Mouse (Mus musculus) embryonic stem cell, embryonic (primary cell): ENCODE results near the gene Iba57.

ENCODE experiments used
- CTCF ChIA-PET, 4 experiments: fragments of 300-600 bp in 2 of 4; fragments of 350-600 bp in 2 of 4; sonication (Branson Sonifier 250); formaldehyde crosslinking; loops; one replicate each; lab custom pipeline; 2022; ENCODE audit warnings: inconsistent platforms in 2 of 4; lab: Charles Lee
- POLR2A ChIA-PET, 4 experiments: fragments of 300-600 bp in 2 of 4; fragments of 350-600 bp in 2 of 4; sonication (Branson Sonifier 250); formaldehyde crosslinking; loops; one replicate each; lab custom pipeline; 2022; ENCODE audit warnings: antibody characterized with exemption in 4 of 4, inconsistent platforms in 1 of 4; lab: Charles Lee

Iba57 gene

DNA sequence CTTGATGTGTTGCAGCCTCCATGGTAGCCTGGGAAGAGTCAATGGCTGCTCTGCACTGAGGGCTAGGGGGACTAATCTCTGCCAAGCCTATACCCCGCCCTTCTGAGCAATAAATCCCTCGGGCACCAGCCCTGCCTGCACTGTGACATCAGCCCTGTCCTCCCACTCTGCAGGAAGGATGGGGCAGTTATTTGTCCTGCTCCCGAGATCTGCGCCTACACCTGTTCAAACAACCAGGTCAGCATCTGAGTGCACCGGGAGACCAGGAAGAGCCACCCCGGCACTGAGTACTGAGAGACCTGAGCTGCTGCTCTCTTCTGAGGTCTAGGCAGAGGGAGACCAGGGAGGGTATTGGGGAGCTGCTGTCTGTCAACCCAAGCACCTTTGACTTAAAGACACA, 24.2 kb upstream of the Iba57 start:
- POLR2A ChIA-PET, result interaction anchor here in 2 of 4 experiments (1.0 to 2.7 kb wide), 6 partner anchors 11 to 89 kb away, joined by 3 to 8 read pairs (median 6); partner anchors contain the start of gene Iba57 (in 1 of the 2)
- CTCF ChIA-PET, result interaction anchor here in 2 of 4 experiments (0.6 to 1.6 kb wide), 2 partner anchors 12 to 94 kb away, joined by 4 to 11 read pairs; no protein-coding TSS in a partner anchor

DNA sequence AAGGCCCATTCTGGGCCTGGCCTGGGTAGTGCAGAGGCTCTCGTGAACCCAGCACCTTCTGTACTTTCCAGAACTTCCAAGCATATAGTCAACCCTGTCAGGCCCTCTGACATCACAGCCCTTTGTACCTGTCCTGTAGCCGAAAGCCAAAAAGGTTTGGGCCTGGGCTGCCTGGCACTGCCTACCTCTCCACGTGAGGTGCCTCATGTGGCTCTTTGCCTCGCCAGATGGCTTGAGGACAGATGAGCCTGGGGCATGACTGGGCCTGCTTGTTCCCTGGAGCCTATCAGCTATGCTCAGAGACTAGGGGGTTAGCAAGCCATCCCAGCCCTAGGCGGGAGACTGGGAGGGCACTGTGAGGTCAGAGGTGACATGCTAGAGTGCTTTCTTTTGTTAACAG, 22.0 kb upstream of the Iba57 start:
- ChIA-PET CTCF (interaction anchor here in 2 of 4 experiments (0.7 to 2.9 kb wide), 4 partner anchors 12 to 34 kb away, joined by 3 to 25 read pairs (median 4); no protein-coding TSS in a partner anchor), POLR2A (interaction anchor here in 3 of 4 experiments (0.5 to 2.7 kb wide), 6 partner anchors 9 to 42 kb away, joined by 3 to 7 read pairs (median 4); partner anchors contain the start of gene Iba57 (in 1 of the 3))

DNA sequence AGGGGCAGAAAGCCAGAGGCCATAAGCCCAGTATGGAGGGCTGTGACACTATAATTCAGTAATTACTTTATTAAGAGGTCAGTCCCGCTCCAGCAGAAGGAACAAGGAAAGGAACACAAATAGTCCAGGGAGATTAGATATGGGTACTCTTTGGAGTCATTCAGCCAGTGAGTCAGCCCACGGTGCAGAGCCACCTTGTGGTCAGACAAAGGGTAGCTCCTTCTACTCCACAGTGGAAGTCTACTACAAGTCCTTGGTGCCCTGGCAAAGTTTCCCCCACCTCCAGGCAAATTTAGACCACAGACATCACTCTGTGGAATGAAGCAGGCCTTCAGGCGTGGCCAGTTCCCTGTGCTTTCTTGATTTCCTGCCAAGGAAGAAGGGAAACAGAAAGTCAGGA, 20.3 kb upstream of the Iba57 start:
- ChIA-PET CTCF (interaction anchor here (0.5 to 2.9 kb wide), 39 partner anchors 9 to 860 kb away, joined by 3 to 25 read pairs (median 3); partner anchors contain the start of gene Iba57 (in 2 of the 4)), POLR2A (interaction anchor here in 3 of 4 experiments (0.6 to 1.8 kb wide), 9 partner anchors 8 to 229 kb away, joined by 3 to 8 read pairs (median 4); partner anchors contain the start of genes Hist3h2a (in 1 of the 3), Mrpl55 (in 1 of the 3) and Trim17 (in 1 of the 3))

DNA sequence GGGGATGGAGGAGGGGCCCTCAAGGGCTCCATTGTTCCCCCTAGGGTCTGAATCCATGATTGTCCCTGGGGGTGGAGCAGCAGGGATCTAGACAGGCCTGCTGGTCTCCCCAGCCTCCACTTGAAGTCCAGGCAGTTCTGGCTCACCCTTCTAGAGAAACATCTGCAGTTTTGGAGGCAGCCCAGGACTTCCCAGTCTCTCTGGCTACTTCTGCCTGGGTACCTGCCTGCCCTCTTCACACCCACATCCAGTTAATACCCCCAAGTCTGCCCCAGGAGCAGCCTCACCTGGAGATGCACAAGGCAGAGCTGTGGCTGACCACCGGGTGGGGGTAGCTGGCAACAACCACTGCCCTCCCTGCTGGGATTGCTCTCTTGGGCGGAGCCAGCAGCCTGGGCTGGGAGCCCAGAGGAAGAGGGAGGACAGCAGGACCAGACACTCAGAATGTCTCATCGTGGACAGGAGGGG, 19.4 kb upstream of the Iba57 start, which contains the start of gene Gjc2:
Gene Gjc2 (minus strand): TSS at position 350 of the 468 bp plus-strand sequence.
- ChIA-PET POLR2A (interaction anchor here in 3 of 4 experiments (1.0 to 1.8 kb wide), 6 partner anchors 8 to 84 kb away, joined by 3 to 8 read pairs (median 5); no protein-coding TSS in a partner anchor), CTCF (interaction anchor here in 3 of 4 experiments (0.8 to 2.9 kb wide), 8 partner anchors 8 to 190 kb away, joined by 3 to 25 read pairs (median 6); no protein-coding TSS in a partner anchor)

DNA sequence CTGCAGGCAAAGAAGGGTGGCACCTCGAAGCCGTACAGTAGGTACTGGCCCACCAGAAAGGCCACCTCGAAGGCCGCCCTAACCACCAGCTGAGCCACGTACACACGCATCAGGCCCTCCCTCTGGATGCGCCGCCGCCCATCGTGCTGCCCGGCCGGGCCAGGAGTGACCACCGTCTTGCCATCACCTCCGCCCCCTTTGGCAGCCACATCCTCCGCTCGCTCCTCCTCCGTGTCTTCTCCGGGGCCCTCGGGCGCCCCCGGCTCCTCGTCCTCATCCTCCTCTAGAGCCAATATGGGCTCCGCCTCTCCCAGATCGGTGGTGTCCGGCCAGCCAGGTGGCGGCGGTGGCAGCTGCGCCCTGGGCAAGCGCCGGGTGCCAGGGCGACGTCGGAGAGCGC, 13.4 kb upstream of the Iba57 start:
- ChIA-PET POLR2A (interaction anchor here in 3 of 4 experiments (1.0 to 6.5 kb wide), 12 partner anchors 8 to 223 kb away, joined by 3 to 54 read pairs (median 7); partner anchors contain the start of genes Iba57 (in 2 of the 3), Hist3h2a (in 1 of the 3), Mrpl55 (in 1 of the 3) and Trim17 (in 1 of the 3)), CTCF (interaction anchor here in 1 of 4 experiments (1.0 kb wide), 2 partner anchors 42 to 46 kb away, joined by 3 read pairs; no protein-coding TSS in a partner anchor)

DNA sequence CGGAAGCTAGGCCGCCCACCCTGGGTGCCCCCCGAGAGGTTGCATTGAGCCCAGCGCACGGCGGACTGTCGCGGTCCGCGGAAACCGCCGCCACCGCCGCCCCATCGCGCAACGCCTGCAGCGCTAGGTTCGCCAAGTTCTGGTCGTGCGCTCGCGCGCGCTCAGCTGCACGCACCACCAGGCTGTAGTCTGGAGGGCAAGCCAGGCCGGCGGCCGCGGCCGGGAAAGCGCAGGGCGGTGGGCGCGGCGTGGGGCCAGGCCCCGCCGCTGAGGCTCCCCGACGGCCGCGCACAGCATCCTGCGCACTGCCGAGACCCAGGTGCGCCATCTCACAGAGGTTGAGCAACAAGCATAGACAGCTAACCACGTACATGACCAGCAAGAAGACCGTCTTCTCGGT, 12.9 kb upstream of the Iba57 start:
- POLR2A ChIA-PET, result interaction anchor here (0.6 to 6.5 kb wide), 17 partner anchors 8 to 330 kb away, joined by 3 to 54 read pairs (median 6); partner anchors contain the start of genes Iba57 (in 2 of the 4), 2310033P09Rik (in 1 of the 4), Hist3h2a (in 1 of the 4) and Mrpl55 (in 1 of the 4)
- CTCF ChIA-PET, result interaction anchor here in 2 of 4 experiments (0.9 to 1.6 kb wide), 4 partner anchors 12 to 78 kb away, joined by 3 to 4 read pairs (median 4); no protein-coding TSS in a partner anchor

DNA sequence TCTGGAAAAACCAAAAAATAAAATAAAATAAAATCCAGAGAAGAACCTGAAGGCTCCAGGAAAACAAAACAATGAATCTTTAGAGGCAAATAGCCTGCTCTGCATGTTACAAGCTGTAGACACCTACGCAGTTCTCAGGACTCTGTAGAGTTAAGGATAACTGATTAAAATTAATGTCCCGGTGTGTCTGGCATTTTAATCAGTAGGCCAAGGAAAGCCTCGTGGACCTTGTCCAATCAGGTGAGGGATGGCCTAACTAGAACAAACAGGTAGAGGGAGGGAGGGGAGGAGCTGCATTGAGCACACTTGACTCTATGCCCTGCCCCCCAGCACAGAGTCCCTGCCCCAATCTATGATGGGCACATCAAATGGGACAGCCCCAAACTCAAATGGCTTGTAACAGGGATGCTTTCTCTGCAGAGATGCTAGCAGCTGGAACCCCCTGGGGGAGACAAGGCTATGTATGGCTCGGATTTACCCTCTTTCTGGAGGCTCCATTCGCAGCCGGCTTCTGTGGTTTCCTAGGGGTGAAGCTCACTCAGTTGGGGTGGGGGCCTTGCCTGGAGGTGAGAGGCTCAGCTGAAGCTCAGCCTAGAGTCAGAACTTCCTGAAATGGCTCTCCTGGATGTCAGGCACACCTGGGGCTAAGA, 10.8 kb upstream of the Iba57 start:
- ChIA-PET CTCF (interaction anchor here in 3 of 4 experiments (0.7 to 4.7 kb wide), 6 partner anchors 9 to 226 kb away, joined by 3 to 25 read pairs (median 4); partner anchors contain the start of gene Gjc2 (in 2 of the 3)), POLR2A (interaction anchor here in 3 of 4 experiments (0.7 to 6.5 kb wide), 9 partner anchors 9 to 40 kb away, joined by 3 to 54 read pairs (median 7); partner anchors contain the start of genes Iba57 (in 2 of the 3), 2310033P09Rik (in 1 of the 3), Gjc2 (in 1 of the 3) and Mrpl55 (in 1 of the 3))

DNA sequence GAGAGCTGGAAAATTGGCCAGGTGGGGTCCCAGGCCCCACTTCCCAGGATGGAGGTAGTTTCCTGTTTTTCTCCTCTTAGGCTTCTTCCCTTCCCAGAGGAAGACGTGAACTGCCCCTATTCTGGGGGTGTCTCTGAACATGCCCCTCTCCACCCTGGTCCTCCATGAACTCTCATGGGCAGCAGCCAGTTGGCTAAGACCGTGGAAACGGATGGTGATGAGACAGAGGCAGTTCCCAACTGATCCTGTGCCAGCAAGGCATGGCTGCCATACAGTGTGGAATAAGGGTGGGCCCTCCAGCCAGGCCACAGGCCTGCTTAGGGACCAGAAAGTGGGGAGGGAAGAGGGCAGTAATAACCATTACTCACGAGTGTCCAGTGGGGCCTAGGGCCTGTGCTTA, 7.0 kb upstream of the Iba57 start:
- ChIA-PET CTCF (interaction anchor here in 2 of 4 experiments (1.2 to 1.6 kb wide), 2 partner anchors 13 to 200 kb away, joined by 3 to 6 read pairs; no protein-coding TSS in a partner anchor), POLR2A (interaction anchor here in 2 of 4 experiments (1.0 to 6.5 kb wide), 2 partner anchors 6 to 49 kb away, joined by 3 to 54 read pairs; partner anchors contain the start of gene Iba57 (in 1 of the 2))

DNA sequence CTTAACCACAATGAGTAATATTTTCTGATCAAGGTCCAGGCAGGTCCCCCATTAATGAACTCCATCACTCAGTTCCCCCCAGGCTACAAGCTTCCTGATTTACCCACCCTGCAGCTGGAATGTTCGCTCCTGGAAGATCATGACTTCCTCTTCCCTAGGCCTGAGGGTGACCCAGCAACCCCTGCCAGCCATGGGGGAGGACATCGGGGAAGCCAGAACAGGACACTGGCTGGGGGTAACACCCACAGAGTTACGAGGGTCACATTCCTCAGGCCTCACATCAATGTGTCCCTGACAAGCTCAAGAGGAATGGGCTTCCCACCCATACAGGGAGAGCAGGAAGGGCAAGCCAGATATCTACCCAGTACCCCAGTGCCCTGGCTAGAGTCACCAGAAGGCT, 6.3 kb upstream of the Iba57 start:
- ChIA-PET POLR2A (interaction anchor here in 2 of 4 experiments (1.5 to 2.3 kb wide), 3 partner anchors 11 to 14 kb away, joined by 3 to 8 read pairs (median 5); partner anchors contain the start of gene Gjc2 (in 1 of the 2)), CTCF (interaction anchor here in 1 of 4 experiments (1.2 kb wide), 1 partner anchor 18 kb away, joined by 3 read pairs; no protein-coding TSS in a partner anchor)

DNA sequence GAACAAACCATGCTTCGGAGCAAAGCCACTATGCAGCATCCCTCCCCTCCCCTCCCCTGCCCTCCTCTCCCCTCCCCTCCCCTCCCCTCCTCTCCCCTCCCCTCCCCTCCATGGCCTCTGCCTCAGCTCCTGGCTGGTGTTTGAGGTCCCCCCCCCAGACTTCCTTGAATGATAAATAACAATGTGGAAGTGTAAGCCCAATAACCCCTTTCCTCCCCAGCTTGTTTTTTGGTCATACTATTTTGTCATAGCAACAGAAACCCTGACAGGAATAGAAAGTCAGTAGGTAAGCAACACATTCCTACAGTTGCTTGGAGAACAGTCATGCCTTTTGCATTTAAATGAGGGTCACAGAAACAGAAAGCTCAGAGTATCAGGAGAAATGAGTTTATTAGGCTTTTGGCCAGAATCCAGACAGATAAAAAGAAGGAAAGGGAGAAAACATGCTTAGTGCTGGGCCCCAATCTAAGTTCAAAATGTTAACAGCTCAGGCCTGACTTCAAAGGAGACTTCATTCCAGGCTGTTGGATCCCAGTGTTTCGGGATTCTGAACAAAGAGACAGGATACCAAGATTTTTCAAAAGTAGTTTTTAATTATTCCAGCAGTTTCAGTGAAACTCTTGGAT, 2.2 kb upstream of the Iba57 start:
- POLR2A ChIA-PET, result interaction anchor here in 3 of 4 experiments (0.6 to 4.2 kb wide), 12 partner anchors 8 to 249 kb away, joined by 3 to 54 read pairs (median 3); partner anchors contain the start of genes Hist3h2a (in 1 of the 3), Mrpl55 (in 1 of the 3) and Trim17 (in 1 of the 3)
- CTCF ChIA-PET, result interaction anchor here in 2 of 4 experiments (0.6 to 0.7 kb wide), 5 partner anchors 14 to 559 kb away, joined by 3 to 5 read pairs (median 3); no protein-coding TSS in a partner anchor

DNA sequence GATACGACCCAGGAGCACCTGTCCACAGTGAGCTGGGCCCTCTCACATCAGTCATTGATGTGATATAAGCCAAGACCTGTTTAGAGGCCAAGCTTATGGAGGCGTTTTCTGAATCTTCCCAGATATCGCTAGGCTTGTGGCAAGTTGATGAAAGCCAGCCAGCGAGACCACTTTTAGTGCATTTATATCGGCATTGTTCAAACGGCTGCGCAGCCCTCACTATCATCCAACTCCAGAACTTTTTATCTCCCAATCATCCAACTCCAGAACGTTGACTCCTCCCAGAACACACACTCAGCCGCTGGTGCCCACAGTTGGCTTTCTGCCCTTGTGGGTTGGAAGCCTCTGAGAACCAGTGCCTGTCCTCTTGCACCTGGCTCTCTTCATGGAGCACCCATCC, 845 bp upstream of the Iba57 start:
- POLR2A ChIA-PET, result interaction anchor here in 2 of 4 experiments (0.7 to 4.2 kb wide), 19 partner anchors 9 to 260 kb away, joined by 3 to 54 read pairs (median 7); partner anchors contain the start of genes Hist3h2a (in 1 of the 2), Mrpl55 (in 1 of the 2), Trim11 (in 1 of the 2) and Trim17 (in 1 of the 2)
- CTCF ChIA-PET, result interaction anchor here in 3 of 4 experiments (0.6 to 2.1 kb wide), 3 partner anchors 12 to 14 kb away, joined by 6 to 14 read pairs (median 8); no protein-coding TSS in a partner anchor

DNA sequence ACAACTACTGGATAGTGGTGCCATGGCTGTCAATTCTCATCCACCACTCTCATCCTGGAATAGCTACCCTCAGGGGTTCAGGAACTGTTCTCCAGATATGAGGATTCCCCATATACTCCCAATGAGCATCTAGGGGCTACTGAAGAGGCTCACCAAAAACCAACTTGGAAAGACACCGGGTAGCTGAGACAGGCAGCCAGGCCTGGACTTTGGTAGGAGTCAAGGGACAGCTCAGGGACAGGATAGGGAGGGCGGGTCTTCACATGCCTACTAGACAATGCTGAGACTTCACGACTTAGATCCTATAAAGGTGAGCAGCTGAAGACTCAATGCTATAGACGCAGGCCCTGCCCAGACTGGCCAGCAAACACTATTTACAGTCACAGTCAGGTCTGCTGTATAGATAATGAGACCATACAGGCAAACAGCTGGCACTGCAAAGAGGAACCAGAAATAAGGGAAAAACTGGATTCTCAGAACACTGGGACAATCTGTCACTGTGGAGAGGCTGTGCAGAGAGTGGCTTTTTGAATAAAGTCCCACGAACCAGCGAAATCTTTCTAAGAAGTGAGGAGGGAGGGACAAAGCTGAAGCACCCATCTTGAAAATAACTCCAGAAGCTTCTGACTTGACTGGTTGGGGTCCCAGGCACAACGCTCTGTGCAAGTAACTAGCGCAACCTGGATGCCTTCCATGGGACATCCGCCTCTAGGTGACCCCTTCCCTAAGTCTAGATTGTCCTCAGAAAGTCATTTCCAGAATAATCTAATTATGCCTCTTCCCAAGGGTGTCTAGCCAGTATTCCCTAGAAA, 890 bp downstream of the Iba57 start:
- ChIA-PET POLR2A (interaction anchor here in 3 of 4 experiments (0.5 to 4.2 kb wide), 62 partner anchors 9 to 1578 kb away, joined by 3 to 54 read pairs (median 4); partner anchors contain the start of genes Hist3h2a (in 3 of the 3), Mrpl55 (in 3 of the 3), Trim11 (in 3 of the 3) and Trim17 (in 3 of the 3)), CTCF (interaction anchor here (0.6 to 2.1 kb wide), 14 partner anchors 11 to 362 kb away, joined by 3 to 14 read pairs (median 4); no protein-coding TSS in a partner anchor)

DNA sequence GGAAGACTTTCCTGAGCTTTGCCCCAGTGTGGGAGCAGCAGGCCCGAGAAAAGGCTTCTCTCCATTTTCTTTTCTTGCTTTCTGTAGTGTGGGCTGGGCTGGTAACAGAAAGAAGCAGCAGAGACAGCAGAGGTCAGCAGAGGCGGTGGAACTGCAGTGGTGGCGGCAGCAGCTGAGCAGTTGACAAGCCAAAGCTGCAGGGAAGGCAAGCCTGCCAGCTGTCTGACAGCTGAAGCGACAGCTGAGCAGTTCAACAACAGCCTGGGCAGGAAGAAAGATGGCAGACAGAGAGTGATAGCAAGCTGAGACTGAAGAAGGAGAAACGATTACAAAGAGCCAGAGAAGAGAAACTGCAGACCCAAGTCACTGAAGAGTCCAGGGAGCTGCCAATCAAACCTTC, 2.1 kb downstream of the Iba57 start:
- ChIA-PET POLR2A (interaction anchor here in 3 of 4 experiments (0.9 to 2.8 kb wide), 5 partner anchors 15 to 207 kb away, joined by 3 to 13 read pairs (median 6); partner anchors contain the start of genes 2310033P09Rik (in 1 of the 3), Hist3h2a (in 1 of the 3), Trim11 (in 1 of the 3) and Trim17 (in 1 of the 3)), CTCF (interaction anchor here in 1 of 4 experiments (1.2 kb wide), 1 partner anchor 9 kb away, joined by 4 read pairs; no protein-coding TSS in a partner anchor)

DNA sequence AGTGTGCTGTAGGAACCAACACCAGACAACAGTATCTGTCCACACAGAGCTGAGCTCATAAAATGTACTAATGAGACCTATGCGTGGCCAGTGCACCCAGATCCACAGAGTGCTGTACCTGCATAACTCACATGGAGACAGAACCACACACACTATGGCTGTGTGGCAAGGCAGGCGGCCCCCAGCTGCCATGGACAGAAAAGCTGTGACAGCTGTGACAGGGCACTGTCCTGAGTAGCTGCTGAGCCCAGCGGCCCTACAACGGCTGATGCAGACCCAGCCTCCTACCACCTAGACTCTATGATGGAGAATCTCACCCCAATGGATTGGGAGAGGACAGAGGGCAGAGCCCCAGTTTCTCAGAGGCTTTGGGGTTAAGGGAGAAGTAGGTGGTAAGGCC, 4.0 kb downstream of the Iba57 start:
- ChIA-PET POLR2A (interaction anchor here in 3 of 4 experiments (0.6 to 2.5 kb wide), 19 partner anchors 8 to 470 kb away, joined by 3 to 13 read pairs (median 4); partner anchors contain the start of genes Hist3h2a (in 1 of the 3), Hist3h2ba (in 1 of the 3), Trim11 (in 1 of the 3) and Trim17 (in 1 of the 3)), CTCF (interaction anchor here in 1 of 4 experiments (1.1 to 1.6 kb wide), 2 partner anchors 65 to 139 kb away, joined by 4 to 8 read pairs; no protein-coding TSS in a partner anchor)

DNA sequence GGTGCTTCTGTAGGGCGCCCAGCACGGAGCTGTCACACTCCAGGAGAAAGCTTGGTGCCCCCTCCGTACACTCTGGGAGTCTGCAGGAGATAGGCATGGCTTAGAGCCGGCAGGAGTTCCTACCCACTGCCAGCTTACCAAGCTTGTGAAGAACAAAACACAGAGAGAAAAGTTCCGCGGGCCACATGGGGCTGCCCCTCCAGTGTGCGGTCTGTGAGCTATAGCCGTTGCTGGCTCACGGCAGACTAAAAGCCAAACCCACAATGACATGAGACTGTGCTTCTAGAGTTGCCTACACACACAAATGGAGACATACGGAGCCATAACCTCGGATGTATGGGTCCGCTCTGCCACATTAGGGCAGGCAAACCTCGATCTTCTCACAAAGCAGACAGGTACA, 4.4 kb downstream of the Iba57 start:
- POLR2A ChIA-PET, result interaction anchor here (0.5 to 2.5 kb wide), 21 partner anchors 8 to 880 kb away, joined by 3 to 13 read pairs (median 4); partner anchors contain the start of genes Hist3h2a (in 1 of the 4), Hist3h2ba (in 1 of the 4), Trim11 (in 1 of the 4) and Trim17 (in 1 of the 4)
- CTCF ChIA-PET, result interaction anchor here in 3 of 4 experiments (0.6 to 1.6 kb wide), 5 partner anchors 26 to 232 kb away, joined by 3 to 8 read pairs (median 4); no protein-coding TSS in a partner anchor
